Mouse (Mus musculus) liver, adult 2 months (tissue): ENCODE measurements around the gene Naa40.

Experiments
- CTCF ChIP-seq: fragments of 200-500 bp; IDR thresholded peaks from 2 replicates; pipeline ENCODE4 v1.5.1; 2011; ENCODE audit warnings: low read depth, low read length, control low read depth
- POLR2A ChIP-seq: fragments of 200-500 bp; IDR thresholded peaks from 2 replicates; pipeline ENCODE4 v1.6.1; 2011; ENCODE audit warnings: low read length, control low read depth; ENCODE audit not compliant: insufficient read depth; ENCODE audit errors: extremely low read depth

DNA sequence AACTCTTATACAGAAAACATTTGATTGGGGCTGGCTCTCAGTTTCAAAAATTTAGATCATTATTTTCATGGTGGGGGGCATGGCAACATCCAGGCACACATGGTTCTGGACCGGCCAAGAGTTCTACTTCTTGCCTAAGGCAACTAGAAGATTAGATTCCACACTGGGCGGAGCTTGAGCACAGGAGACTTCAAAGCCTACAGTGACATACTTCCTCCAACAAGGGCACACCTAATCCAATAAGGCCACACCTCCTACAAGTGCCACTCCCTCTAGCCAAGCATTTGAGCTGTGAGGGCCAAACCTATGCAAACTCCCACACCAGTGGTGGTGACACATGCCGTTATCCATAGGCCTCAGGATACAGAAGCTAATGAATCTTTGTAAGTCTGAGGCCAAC is 5.0 kb upstream of the Naa40 start:
- no peak for TF ChIP-seq CTCF
- TF ChIP-seq POLR2A: no peak
